Mouse (Mus musculus): ENCODE data around the gene Heph. TPM values are rescaled to one million over a fixed set of nuclear protein-coding genes. Genes with fewer than 3 reads are reported as not detected.
"Not testable (repeated sequence)": the region's sequence is repeated elsewhere in the genome, so short reads cannot be mapped to it uniquely, and the experiment has no call there.

The Heph gene
- total RNA-seq (2014; rRNA removed; ENCODE audit: low replicate concordance) (14.0 and 14.4 TPM in 2 replicates), polyA plus RNA-seq (2015; fragmentation: Nextera tagmentation; extraction: Ambion mirVana) (6.9 and 7.6 TPM in 2 replicates)

- no peaks in the 10 kb centered on the region for H3K36me3 ChIP-seq (replicated peaks; ENCODE audit: control insufficient read depth, insufficient read depth, low read length)
- no peaks in the 10 kb centered on the region for H3K27me3 ChIP-seq (ENCODE audit: control insufficient read depth, insufficient read depth, low read length)
- TF ChIP-seq EP300 (IDR thresholded peaks at IDR 0.05; ENCODE audit: low read depth) (no peak), CTCF (IDR thresholded peaks at IDR 0.05; ENCODE audit: low read depth) (no peak)
- peak within 1 kb of the TSS; percentile 50 for H3K4me3 ChIP-seq (ENCODE audit: low read depth, low read length)
- no peaks in the 10 kb centered on the region for H3K9me3 ChIP-seq (replicated peaks; ENCODE audit: control insufficient read depth, low read length)
- 62% methylated on average over 2 of the region's 2 CpGs for WGBS
- peak within 1 kb of the TSS; percentile 51 for H3K4me2 ChIP-seq (ENCODE audit: low read depth, low read length)
- DNase-seq (ENCODE audit: low spot score) (no peak), ATAC-seq (ENCODE audit: insufficient read depth, low read depth) (no peak)
- H3K4me1 ChIP-seq (ENCODE audit: control insufficient read depth, insufficient read depth), result no peaks in the 10 kb centered on the region
- no peak within 1 kb of the TSS for H3K9ac ChIP-seq (replicated peaks; ENCODE audit: low read depth, low read length)
- H3K27ac ChIP-seq (ENCODE audit: low read depth), result no peak within 1 kb of the TSS
These were observed at the start of gene Heph for GRCm38 (mm10) chrX:96455149-96455548. Gene Heph (plus strand): TSS chrX:96455359.

- H3K27me3 ChIP-seq (ENCODE audit: control insufficient read depth, insufficient read depth, low read length); H3K27ac ChIP-seq (ENCODE audit: low read depth); H3K4me3 ChIP-seq (ENCODE audit: low read depth, low read length); ATAC-seq (ENCODE audit: insufficient read depth, low read depth); H3K36me3 ChIP-seq (replicated peaks; ENCODE audit: control insufficient read depth, insufficient read depth, low read length); DNase-seq (ENCODE audit: low spot score); H3K4me2 ChIP-seq (ENCODE audit: low read depth, low read length); H3K4me1 ChIP-seq (ENCODE audit: control insufficient read depth, insufficient read depth); H3K9ac ChIP-seq (replicated peaks; ENCODE audit: low read depth, low read length); H3K9me3 ChIP-seq (replicated peaks; ENCODE audit: control insufficient read depth, low read length): not testable (repeated sequence)
- 61% methylated on average over 4 of the region's 4 CpGs for WGBS
These were observed 39.8 kb upstream of the Heph start for GRCm38 (mm10) chrX:96415351-96415750.

- no peak overlapping the region for H3K4me2 ChIP-seq (ENCODE audit: low read depth, low read length)
- H3K9me3 ChIP-seq (replicated peaks; ENCODE audit: control insufficient read depth, low read length), result no peaks in the 10 kb centered on the region
- no peaks in the 10 kb centered on the region for H3K4me1 ChIP-seq (ENCODE audit: control insufficient read depth, insufficient read depth)
- no peak overlapping the region for H3K27ac ChIP-seq (ENCODE audit: low read depth)
- 74% methylated on average over 1 of the region's 1 CpGs for WGBS
- H3K36me3 ChIP-seq (replicated peaks; ENCODE audit: control insufficient read depth, insufficient read depth, low read length), result no peaks in the 10 kb centered on the region
- no peaks in the 10 kb centered on the region for H3K27me3 ChIP-seq (ENCODE audit: control insufficient read depth, insufficient read depth, low read length)
- no peak overlapping the region for H3K9ac ChIP-seq (replicated peaks; ENCODE audit: low read depth, low read length)
- H3K4me3 ChIP-seq (ENCODE audit: low read depth, low read length), result no peak overlapping the region
- TF ChIP-seq CTCF (IDR thresholded peaks at IDR 0.05; ENCODE audit: low read depth), result no peak
- no peak for TF ChIP-seq EP300 (IDR thresholded peaks at IDR 0.05; ENCODE audit: low read depth)
- no peak for DNase-seq (ENCODE audit: low spot score)
- ATAC-seq (ENCODE audit: insufficient read depth, low read depth), result no peak
These were observed 38.2 kb upstream of the Heph start for GRCm38 (mm10) chrX:96416970-96417369.

- H3K4me3 ChIP-seq (ENCODE audit: low read depth, low read length), result no peak overlapping the region
- 17% methylated on average over 1 of the region's 1 CpGs for WGBS
These were observed 37.4 kb upstream of the Heph start for GRCm38 (mm10) chrX:96417733-96418132.

GRCm38 (mm10) chrX:96419383-96419782, 35.8 kb upstream of the Heph start:
- no peak overlapping the region for H3K27ac ChIP-seq (ENCODE audit: low read depth)
- H3K9me3 ChIP-seq (replicated peaks; ENCODE audit: control insufficient read depth, low read length), result no peaks in the 10 kb centered on the region
- H3K36me3 ChIP-seq (replicated peaks; ENCODE audit: control insufficient read depth, insufficient read depth, low read length), result no peaks in the 10 kb centered on the region
- no peak overlapping the region for H3K4me2 ChIP-seq (ENCODE audit: low read depth, low read length)
- TF ChIP-seq CTCF (IDR thresholded peaks at IDR 0.05; ENCODE audit: low read depth), result no peak
- H3K4me3 ChIP-seq (ENCODE audit: low read depth, low read length), result no peak overlapping the region
- DNase-seq (ENCODE audit: low spot score) (no peak), ATAC-seq (ENCODE audit: insufficient read depth, low read depth) (no peak)
- H3K9ac ChIP-seq (replicated peaks; ENCODE audit: low read depth, low read length), result no peak overlapping the region
- H3K4me1 ChIP-seq (ENCODE audit: control insufficient read depth, insufficient read depth), result no peaks in the 10 kb centered on the region
- H3K27me3 ChIP-seq (ENCODE audit: control insufficient read depth, insufficient read depth, low read length), result no peaks in the 10 kb centered on the region

More at GRCm38 (mm10) chrX:96417733-96418132, 37.4 kb upstream of the Heph start:
- TF ChIP-seq EP300 (IDR thresholded peaks at IDR 0.05; ENCODE audit: low read depth), result no peak
- no peak for TF ChIP-seq CTCF (IDR thresholded peaks at IDR 0.05; ENCODE audit: low read depth)
- H3K9me3 ChIP-seq (replicated peaks; ENCODE audit: control insufficient read depth, low read length), result no peaks in the 10 kb centered on the region
- H3K36me3 ChIP-seq (replicated peaks; ENCODE audit: control insufficient read depth, insufficient read depth, low read length), result no peaks in the 10 kb centered on the region
- H3K4me2 ChIP-seq (ENCODE audit: low read depth, low read length), result no peak overlapping the region
- no peaks in the 10 kb centered on the region for H3K27me3 ChIP-seq (ENCODE audit: control insufficient read depth, insufficient read depth, low read length)
- ATAC-seq (ENCODE audit: insufficient read depth, low read depth) (no peak), DNase-seq (ENCODE audit: low spot score) (no peak)
- no peaks in the 10 kb centered on the region for H3K4me1 ChIP-seq (ENCODE audit: control insufficient read depth, insufficient read depth)
- H3K9ac ChIP-seq (replicated peaks; ENCODE audit: low read depth, low read length), result no peak overlapping the region
- no peak overlapping the region for H3K27ac ChIP-seq (ENCODE audit: low read depth)

- DNase-seq (ENCODE audit: low spot score) (peak; percentile 36), ATAC-seq (ENCODE audit: insufficient read depth, low read depth) (peak; percentile 53; the same call in 1 of the 2 replicates)
- TF ChIP-seq CTCF (IDR thresholded peaks at IDR 0.05; ENCODE audit: low read depth) (no peak), EP300 (IDR thresholded peaks at IDR 0.05; ENCODE audit: low read depth) (no peak)
- 20% methylated on average over 9 of the region's 9 CpGs for WGBS
- Histone ChIP-seq H3K27me3 (ENCODE audit: control insufficient read depth, insufficient read depth, low read length) (no peaks in the 10 kb centered on the region), H3K4me1 (ENCODE audit: control insufficient read depth, insufficient read depth) (no peaks in the 10 kb centered on the region), H3K9ac (replicated peaks; ENCODE audit: low read depth, low read length) (no peak within 1 kb of the TSS; the same call in 1 of the 2 replicates), H3K9me3 (replicated peaks; ENCODE audit: control insufficient read depth, low read length) (no peaks in the 10 kb centered on the region), H3K4me2 (ENCODE audit: low read depth, low read length) (peak within 1 kb of the TSS; percentile 51), H3K4me3 (ENCODE audit: low read depth, low read length) (peak within 1 kb of the TSS; percentile 50), H3K36me3 (replicated peaks; ENCODE audit: control insufficient read depth, insufficient read depth, low read length) (no peaks in the 10 kb centered on the region), H3K27ac (ENCODE audit: low read depth) (no peak within 1 kb of the TSS)
These were observed 1.2 kb downstream of the Heph start, which contains the start of gene Hsf3 for GRCm38 (mm10) chrX:96456201-96456963. Gene Hsf3 (minus strand): TSS chrX:96456294.
